Mouse (Mus musculus) embryo, embryonic 11 days (tissue): ENCODE measurements at regions not wholly inside any gene's neighbourhood (a gene's known extent, or its start where the extent isn't known, plus 50 kb on each side); places are given as distances from the start of the nearest gene placed in this dataset.
A peak's percentile ranks its signal among the peaks of the same experiment; 100 is the strongest.

ENCODE experiments used
- DNase-seq: peaks from one replicate; pipeline ENCODE4 v3.0.0-alpha.2; 2015

DNA sequence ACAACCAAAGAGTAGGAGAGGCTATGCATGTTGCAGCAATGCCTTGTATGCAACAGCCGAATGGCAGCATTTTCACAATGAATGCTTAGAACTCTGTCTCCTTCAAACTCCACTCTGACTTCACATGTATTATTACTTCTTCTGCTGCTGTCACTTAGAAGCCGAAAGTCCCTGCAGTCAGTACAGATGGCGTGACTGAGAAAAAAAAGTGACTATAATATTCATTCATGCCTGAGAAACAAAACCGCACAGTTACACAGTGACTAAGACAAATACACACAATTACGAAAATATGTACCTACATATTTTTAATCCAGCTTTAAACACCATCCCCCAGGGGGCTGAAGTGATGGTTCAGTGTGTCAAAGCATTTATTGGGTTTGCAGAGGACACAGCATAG, 154.8 kb upstream of the Pitx2 start:
- no peak for DNase-seq

DNA sequence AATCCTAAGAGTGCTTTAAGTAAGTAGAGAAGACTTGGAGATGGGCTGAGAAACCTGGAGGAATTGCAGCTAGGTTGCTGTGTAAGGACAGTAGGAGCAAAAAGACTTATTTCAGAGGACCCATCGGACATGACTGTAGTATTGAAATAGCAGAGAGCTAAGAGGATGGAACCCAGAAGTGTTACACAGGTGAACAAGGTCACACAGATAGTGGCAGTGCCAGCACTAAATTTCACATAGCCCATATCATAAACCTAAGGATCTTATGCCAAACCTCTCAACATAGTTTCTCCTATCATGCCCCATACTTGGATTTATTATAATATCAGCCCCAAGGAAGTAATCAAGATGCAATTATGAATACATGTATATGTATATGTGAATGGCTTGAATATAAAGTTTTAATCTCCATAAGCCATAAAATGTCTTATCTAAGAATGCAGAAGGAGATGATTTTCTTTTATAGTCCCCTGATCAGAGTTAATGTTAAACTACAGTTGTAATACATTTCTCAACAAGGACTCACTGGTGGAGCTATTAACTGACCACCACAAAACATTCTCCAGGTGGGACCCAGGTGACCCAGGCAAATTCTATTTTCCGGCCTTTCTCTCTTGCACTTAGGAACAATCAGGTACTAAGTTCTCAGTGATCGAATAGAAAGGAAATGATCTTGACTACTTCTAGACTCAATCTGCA, 149.6 kb upstream of the Pitx2 start:
- DNase-seq, result no peak

DNA sequence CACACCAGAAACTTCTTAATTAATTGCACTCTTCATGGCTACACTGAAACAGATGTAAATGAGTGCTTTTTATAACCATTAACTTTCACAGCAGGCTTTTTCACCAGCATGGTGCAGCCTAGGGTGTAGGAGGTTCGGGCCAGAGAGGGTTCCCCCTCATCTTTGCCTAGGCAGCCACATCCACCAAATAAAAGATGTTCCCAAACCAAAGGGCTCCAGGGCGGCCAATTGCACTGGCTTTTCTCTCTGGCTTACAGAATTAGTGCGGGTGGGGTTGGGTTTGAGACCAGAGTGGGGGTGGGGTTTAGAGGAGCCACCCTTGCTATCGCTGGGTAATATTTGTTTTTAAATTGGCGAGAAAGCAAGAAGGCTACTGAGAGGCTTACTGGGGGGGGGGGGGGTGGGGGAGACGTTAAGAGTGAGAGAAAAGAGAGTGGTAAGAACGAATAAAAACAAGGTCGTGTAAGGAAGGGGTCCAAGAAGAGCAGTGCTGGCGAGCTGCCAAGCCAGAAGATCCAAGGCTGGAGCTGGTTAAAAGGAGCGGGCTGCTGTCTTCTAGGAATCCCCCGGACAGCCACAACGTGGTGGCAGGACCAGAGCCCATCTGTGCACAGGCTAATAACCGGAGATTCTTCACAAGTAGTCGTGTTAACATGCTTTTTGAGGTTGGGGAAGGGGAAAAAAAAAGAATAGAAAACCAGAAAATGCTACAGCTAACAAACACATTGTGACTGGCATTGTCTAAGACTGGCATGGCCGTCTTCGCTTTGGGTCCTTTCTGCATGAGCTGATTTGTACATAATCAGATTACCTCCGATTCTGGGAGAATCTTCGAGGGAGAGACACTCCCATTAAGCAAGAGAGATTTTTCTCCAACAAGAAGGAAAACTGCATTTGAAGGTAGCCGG, 134.0 kb upstream of the Pitx2 start:
- DNase-seq, result peak; percentile 57

DNA sequence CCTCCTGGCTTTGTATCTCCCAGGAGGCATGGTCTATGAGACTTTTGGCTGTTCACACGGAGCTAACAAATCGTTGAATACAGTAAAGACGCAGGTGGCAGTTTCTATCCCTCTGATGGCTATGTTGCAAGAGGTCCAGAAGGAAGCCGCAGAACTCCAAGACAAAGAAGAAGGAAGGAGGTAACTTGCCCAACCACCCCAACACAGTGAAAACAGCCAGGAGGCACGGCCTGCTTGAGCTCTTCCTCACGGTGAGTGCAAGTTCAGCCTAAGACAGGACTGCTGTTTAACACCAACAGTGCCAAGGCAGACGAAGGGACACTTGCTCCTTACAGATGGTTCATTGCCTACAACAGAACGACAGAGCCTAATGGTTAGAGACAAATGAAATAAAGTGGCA, 130.0 kb upstream of the Pitx2 start:
- DNase-seq, result no peak

DNA sequence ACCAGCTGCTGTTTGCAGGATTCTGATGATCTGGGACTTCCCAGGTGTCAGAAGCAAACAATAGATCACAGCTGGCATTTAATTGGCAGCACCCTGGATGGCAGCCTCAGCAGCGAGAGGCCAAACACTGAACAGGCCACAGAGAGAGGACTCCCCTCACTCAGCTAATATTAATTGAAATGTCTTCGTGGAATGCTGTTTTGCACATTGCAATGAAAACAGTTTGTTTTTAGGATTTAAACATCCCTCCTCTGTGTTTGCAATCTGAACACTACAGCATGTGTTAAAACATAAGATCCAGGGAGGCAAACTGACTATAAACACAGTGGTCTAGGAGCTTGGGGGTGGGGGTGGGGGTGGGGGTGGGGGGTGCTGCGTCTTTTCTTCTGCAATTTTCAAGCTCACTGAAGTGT, 129.2 kb upstream of the Pitx2 start:
- DNase-seq, result peak; percentile 21

DNA sequence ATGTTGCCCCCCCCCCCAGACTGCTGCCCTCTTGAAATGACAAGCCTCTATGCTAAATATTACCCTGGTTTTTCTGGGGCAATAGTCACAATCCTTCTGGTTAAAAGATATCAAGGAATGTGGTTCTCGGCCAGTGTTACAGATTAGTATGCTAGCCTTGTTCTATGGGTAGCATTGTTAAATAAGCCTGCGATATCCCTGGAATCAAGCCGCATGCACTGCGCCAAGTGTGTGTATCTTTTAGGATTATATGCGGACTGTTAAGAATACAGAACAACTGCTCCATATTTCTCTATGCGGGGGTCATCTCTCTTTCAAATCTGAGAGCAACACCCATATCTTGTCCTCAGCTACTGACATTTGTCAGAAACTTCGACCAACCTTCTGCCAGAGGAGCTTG, 128.7 kb upstream of the Pitx2 start:
- no peak for DNase-seq

DNA sequence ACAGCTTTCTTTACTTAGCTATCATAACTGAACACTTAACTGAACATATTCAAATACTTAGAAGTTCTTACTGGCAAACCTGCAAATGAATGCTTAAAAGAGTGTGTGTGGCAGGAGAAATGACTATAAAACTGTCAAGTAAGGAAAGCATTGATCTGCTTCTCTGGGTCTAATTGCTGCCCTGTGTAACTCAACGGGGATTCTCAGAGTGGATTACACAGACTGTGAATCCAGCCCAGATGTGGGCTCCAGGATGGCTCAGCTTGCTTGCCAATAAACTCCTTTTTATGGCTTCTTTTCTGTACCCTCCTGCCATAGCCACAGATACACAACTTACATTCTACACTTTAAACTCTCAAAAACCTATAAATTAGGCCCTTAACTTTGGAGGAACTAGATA, 123.3 kb upstream of the Pitx2 start:
- peak; percentile 54 for DNase-seq

DNA sequence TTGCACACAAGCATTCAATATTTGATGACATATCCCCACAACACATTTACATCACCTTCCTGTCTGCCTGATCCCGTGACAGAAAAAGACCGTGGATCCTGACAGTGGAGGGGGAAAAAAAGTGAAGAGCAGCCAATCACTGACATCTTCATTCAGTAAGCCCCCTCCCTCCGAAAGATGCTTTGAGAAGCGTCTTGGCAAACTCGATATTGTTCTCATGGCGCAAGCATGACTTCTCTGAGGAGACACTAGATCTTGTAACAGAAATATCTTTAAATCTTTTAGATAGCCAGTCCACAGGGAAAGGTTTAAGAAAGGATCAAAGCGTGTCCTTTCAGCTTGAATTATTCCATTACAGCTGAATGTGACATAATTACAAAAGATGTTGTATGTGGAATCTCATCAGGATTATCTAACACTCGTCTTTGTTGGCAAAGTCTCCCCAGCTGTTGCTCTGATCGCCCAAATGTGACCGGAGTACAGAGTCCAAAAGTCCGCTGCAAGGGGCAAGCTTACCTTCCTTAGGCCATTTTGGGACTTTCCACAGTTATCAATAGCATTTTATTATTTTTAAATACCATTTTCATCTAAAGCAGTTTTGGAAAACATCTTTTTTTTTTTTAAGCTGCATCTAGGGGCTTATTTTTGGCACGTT, 95.8 kb upstream of the Pitx2 start:
- DNase-seq, result no peak

DNA sequence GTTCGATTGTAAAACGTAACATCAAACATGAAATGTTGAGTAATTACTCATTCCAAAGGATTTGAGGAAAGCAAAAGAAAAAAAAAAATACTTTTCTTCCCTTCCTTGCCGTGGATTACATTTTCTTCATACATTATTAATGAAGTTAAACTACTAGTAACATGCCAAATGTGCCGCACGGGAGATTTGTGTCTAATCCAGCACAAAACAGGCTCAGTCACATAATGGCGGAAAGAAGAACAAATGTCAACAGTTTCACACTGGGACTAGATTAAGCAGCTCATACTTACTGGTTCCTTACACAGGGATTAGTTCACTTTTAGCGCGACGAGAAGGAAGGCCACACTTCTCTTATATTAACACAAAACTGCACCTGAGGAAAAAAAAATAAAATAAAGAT, 94.9 kb upstream of the Pitx2 start:
- DNase-seq, result no peak

DNA sequence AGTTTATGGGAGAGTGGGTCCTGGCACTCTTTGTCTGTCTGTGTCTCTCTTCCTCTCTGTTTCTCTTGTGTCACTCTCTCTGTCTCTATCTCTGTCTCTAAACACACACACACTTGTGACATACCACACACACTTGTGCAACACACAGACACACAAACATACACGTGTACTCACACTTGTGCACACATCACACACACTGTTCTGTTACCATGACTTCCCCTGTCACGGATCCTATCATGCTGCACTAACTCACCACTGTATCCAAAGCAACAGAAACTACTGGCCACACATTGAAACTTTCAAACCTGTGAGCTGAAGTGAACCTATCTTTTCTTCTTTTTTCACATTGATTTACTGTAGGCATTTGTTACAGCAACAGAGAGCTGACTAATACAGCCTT, 93.5 kb upstream of the Pitx2 start:
- no peak for DNase-seq

DNA sequence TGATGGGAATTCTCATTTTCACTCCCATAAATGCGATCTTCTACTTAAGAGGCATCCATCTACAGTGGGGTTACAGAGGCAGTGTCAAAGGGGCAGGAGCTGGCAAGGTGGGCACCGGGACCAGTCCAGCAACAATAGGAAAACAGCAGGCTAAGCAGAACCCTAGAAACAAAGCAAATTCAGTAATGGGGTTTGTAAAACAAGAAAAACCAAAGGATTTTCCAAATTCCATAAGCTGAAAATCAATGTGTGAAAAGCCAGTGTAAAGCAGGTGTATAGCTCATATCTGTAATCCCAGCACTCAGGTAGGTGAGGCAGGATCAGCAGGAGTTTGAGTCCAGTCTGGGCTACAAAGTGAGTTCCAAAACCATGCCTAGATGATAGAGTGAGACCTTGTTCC, 69.2 kb upstream of the Pitx2 start:
- no peak for DNase-seq

DNA sequence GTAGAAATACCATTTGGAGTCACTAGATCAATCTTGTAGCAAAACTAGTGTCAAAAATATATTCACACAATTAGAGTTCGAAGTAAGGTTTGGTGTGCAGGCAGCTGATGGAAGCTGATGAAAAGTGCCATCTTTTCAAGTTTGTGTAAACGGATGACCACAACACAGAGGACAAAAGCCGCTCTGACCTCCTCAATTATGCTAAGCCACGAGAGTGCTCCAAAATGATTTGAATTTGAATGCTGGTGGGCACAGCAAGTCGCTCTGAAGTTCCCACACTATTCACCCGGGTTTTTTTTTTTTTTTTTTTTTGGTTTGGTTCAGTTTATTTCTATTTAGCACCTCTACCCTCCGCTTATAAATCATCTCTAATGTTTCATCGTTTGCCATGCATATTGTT, 68.5 kb upstream of the Pitx2 start:
- peak; percentile 42 for DNase-seq

DNA sequence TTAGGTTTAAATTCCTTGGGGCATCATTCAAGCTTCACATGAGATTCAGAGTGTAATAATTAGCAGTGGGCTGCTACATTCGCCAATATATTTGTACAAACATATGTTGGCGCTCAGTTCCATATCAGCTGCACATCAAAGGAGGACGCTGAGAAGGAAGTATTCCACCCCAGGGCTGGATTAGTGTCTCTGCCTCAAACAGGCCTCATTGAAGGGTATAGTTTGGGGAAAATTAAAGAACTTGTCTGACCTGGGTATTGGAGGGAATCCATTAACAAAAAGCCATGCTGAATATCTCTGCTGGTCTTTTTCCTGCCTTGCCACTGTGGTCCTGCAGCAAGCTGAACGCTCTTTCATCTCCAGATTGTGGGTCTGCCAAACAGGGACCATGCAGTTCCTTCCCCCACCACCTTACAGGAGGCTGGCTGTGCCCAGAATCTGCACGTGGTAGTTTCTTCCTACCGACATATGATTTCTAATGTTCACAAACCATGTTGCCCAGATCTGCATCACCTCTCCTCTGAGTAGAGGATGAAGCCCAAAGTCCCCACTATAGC, 67.7 kb upstream of the Pitx2 start:
- no peak for DNase-seq
